In the genomic region with DNA sequence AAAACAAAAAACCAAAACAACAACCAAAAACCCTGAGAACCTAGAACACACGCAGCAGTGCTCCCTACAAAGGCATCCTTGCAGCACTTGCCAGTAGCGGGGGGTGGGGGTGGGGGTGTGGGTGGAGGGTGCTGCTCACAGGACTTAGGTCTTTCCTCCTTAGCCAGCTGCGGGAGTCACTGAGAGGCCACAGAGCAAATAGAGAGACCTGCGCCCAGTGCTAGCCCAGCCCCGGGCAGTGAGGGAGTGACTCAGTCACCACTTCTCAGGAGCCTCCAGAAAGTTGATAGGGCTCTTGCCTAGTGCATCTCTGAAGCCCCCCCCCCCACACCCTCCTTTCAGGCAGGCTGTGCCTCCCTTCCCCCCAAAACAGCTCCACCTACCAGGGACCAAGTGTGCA, we compare ENCODE assay signal across 9 mouse cellular contexts. TPM values are rescaled to one million over a fixed set of nuclear protein-coding genes. Genes with fewer than 3 reads are reported as not detected.
"Had no signal": no experiment of that assay in that cellular context is flagged by ENCODE, and none has a peak within 500 bp of the region (broad histone marks: within the 10 kb centered on the region; RNA-seq: fewer than 3 reads in every experiment).

No protein-coding gene starts in this region.

- ATAC-seq: midbrain, embryonic 16.5 days had no signal

- H3K9me3 ChIP-seq: limb, embryonic 13.5 days; midbrain, embryonic 12.5 days; neural tube, embryonic 13.5 days had no signal

- H3K9ac ChIP-seq: limb, embryonic 13.5 days; liver, embryonic 14.5 days; midbrain, embryonic 12.5 days; neural tube, embryonic 13.5 days had no signal

- H3K27ac ChIP-seq: hindbrain, postnatal 0 days; kidney, postnatal 0 days; layer of hippocampus, adult 2 months; limb, embryonic 13.5 days; liver, embryonic 14.5 days; midbrain, embryonic 12.5 days; neural tube, embryonic 13.5 days had no signal

- H3K4me3 ChIP-seq: layer of hippocampus, adult 2 months; limb, embryonic 13.5 days; midbrain, embryonic 12.5 days; neural tube, embryonic 13.5 days had no signal

- H3K4me2 ChIP-seq: limb, embryonic 13.5 days; midbrain, embryonic 12.5 days; neural tube, embryonic 13.5 days had no signal

- H3K36me3 ChIP-seq: limb, embryonic 13.5 days; midbrain, embryonic 12.5 days; neural tube, embryonic 13.5 days had no signal

RNA-seq across cellular contexts. Expression of a gene that starts 4.0 kb away (rescaled TPM):
- polyA plus RNA-seq: liver, adult 2 months had no signal
